Mouse (Mus musculus) left cerebral cortex, adult 18-20 months (tissue): ENCODE results near the gene Vmn2r1. TPM values are rescaled to one million over a fixed set of nuclear protein-coding genes. Genes with fewer than 3 reads are reported as not detected.
A peak's percentile ranks its signal among the peaks of the same experiment; 100 is the strongest.

Experiments used
- DNase-seq, 2 experiments: peaks; one replicate each; pipeline ENCODE4 v3.0.0; 2021 to 2022; ENCODE audit warnings: low spot score in 2 of 2, mixed read lengths in 1 of 2
- long read RNA-seq, 2 experiments: library from polyadenylated mRNA; stranded (forward); transcript quantifications; one replicate each; pipeline ENCODE4 v2.0.0; 2021
- total RNA-seq, 2 experiments: library from RNA; stranded (reverse); gene quantifications; 2 replicates each; pipeline ENCODE4 v1.2.3; 2021

The Vmn2r1 gene
- total RNA-seq: under 1 TPM; 0.33 to 0.58 TPM
- long read RNA-seq, experiment 1: 0 reads
- long read RNA-seq, experiment 2: 0 reads

DNA sequence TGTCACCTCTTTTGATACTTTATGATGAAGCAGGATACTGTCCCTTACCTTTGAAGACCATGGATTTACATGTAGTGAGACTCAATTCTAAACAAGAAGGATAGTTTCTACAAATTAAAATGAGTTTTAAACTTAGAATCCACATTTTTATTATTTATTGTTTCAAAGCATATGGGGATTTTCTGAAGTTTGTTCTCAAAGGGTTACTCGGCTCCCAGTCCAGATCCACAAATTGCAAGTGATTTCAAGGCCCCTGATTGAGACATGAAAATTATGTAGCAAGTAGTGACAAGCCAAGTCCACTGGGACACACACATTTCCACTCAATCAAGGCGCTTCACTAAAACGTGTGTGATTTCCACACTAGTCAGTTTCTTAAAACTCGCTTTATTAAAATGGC lies at the start of gene Vmn2r1:
TSS of gene Vmn2r1 (plus strand) at position 301 of the 400 bp plus-strand sequence.
- DNase-seq: no peak

DNA sequence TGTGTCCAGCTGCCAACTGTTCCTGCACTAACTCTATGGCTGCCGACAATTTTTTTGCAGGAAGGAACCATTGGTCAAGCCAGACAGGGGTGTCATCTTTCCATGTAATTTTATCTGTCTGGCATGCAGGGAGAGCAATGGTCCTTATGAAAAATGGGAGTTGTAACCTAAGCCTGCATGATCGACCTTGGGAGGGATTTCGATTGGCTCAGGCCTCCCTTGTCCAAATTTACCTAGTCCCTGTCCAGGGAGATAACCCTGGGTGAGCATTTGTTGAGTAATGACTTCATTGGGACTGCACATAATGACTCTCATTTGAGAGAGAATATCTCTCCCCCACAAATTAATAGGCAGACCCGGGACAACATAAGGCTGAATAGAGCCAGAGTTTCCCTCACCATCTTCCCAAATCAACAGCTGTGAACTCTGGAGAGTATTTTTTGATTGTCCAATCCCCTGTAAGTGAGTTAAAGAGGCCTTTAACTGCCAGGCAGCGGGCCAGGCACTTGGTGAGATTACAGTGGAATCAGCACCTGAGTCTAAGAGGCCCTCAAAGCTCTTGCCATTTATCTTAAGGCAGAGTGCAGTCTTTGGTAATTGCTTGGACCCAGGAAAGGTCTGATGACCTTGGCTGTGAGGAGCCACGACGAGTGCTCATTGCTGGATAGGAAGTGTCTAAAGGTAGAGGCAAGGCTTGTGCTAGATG lies 43.1 kb upstream of the Vmn2r1 start:
- DNase-seq: no peak

DNA sequence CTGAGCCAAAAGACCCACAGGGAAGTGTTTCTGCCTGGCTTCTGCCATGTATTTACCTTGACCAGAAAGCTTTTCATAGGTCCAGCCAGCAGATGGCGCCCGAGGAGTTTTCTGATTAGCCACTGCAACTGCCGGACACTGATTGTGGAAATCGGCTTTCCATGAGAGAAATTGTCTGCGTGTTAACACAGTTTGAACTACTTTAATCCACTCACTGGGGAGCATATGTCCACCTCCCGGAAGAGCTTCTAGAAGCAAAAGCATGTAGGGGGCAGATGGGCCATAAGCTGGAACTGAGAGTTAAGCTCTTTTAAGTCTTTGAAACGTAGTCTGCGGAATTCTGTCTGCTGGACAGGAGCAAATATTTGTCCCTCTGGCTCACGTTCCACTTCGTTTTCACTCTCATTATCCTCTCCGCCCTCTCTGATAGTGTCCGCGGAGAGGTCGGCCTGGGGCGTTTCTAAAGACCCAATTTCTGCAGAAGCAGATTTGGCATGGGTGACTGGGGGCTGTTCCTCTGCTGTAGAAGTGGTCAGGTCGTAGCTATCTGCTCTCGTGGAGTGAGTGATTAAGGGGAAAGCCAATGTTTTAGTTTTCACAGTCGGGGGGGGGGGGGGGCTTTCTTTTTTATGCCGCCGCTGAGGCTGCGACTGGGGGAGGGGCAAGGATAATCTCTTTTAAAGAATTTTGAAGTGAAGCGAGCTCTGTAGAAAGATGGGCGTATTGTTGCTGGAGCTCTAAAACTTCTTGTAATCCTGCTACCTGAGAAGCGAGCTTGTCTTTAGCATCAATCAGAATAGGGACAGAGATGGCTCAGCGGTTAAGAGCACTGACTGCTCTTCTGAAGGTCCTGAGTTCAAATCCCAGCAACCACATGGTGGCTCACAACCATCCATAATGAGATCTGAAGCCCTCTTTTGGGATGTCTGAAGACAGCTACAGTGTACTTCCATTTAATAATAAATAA lies 41.2 kb upstream of the Vmn2r1 start:
- DNase-seq: peak; percentile 89 to 91

DNA sequence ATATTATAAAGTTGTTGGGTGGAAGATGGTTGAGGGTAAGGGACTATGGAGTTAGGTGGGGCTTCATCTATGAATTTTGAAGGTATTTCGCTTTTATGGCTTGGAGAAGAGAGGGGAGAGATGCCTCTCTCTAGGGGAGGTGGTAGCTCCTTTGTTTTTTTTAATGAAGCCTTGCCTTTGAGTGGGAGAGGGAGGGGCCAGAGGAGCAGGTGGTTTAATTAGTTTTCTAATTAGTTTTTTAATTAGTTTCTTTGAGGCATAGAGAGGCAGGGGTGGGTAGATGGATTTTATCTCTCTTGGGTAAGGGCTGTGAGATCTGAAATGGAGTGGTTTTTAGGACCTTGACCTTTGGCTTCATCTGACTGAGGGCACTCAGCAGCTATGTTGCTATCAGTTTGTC lies 31.4 kb downstream of the Vmn2r1 start:
- DNase-seq: no peak

- DNase-seq: no peak
These were observed 32.2 kb downstream of the Vmn2r1 start for GRCm38 (mm10) chr3:64113352-64114046.

DNA sequence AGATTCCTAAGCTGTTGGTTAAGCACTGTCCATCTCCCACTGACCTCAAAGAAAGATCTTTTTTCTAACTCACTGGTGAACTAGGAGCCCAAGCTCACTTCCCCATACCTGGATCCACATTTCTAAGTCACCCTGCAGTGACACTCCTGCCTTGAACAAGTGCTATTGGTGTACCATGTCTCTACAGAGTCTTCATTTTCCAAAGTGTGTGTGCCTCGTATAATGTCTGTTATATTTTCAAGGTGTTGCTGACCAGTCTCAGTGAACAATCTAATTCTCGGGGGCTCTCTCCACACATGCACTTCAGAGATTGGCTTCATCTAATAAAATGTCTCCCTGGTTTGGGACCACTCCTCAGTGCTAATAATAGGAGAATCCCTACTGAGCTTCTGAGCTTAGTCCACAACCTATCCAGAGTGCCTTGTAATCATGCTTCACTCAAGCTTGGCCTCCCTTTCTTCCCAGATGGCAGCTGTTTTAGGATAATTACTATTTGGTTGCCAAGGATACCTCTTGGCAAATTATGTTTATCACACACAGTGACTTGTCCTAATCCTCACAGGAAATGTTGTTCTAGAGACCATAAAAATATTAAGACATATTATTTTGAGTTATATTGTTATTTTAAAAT lies 60.6 kb downstream of the Vmn2r1 start, which contains the start of gene Vmn2r2:
TSS of gene Vmn2r2 (minus strand) at position 51 of the 631 bp plus-strand sequence.
- DNase-seq: no peak

Other genes starting within 250 kb of the Vmn2r1 start
- gene Plch1, start 182.1 kb upstream of the Vmn2r1 start, total RNA-seq: 1 to 10 TPM; 4.8 to 7.2 TPM
- 10 to 100 TPM; 10.3 to 11.7 TPM for gene E130311K13Rik, start 152.1 kb upstream of the Vmn2r1 start, total RNA-seq
- gene Slc33a1, start 116.8 kb upstream of the Vmn2r1 start, total RNA-seq: 10 to 100 TPM; 28.7 to 28.8 TPM
- gene Gmps, start 105.4 kb upstream of the Vmn2r1 start, total RNA-seq: 10 to 100 TPM; 48.2 to 48.7 TPM
- not detected for gene Vmn2r2, start 60.4 kb downstream of the Vmn2r1 start, total RNA-seq
- gene Vmn2r3, start 208.2 kb downstream of the Vmn2r1 start, total RNA-seq: not detected